Mouse (Mus musculus) hindbrain, embryonic 13.5 days (tissue): Measurements from ENCODE around the gene Lrmda. TPM values are rescaled to one million over a fixed set of nuclear protein-coding genes. Genes with fewer than 3 reads are reported as not detected.
A peak's percentile ranks its signal among the peaks of the same experiment; 100 is the strongest.

Experiments
- ATAC-seq: fragments of 200-750 bp; cut with Nextera tagmentation; 2 replicates; pipeline ENCODE4 v1.8.0; 2017; ENCODE audit warnings: moderate TSS enrichment; ENCODE audit not compliant: low FRiP score
- H3K27ac ChIP-seq: fragments of 300-500 bp; sonication (generic); 2 replicates; pipeline ENCODE4 v1.5.1; 2015; ENCODE audit warnings: inconsistent platforms, mild to moderate bottlenecking, moderate library complexity
- H3K27me3 ChIP-seq: fragments of 300-500 bp; sonication (generic); 2 replicates; pipeline ENCODE4 v1.6.1; 2015; ENCODE audit warnings: mild to moderate bottlenecking, inconsistent platforms
- H3K36me3 ChIP-seq: fragments of 300-500 bp; sonication (generic); 2 replicates; pipeline ENCODE4 v1.6.1; 2015; ENCODE audit warnings: mild to moderate bottlenecking, inconsistent platforms
- H3K4me1 ChIP-seq: fragments of 300-500 bp; sonication (generic); replicated peaks from 2 replicates; pipeline ENCODE4 v1.6.1; 2015; ENCODE audit warnings: inconsistent platforms
- H3K4me2 ChIP-seq: fragments of 300-500 bp; sonication (generic); 2 replicates; pipeline ENCODE4 v1.6.1; 2015; ENCODE audit warnings: inconsistent platforms, mild to moderate bottlenecking, moderate library complexity
- H3K4me3 ChIP-seq: fragments of 300-500 bp; sonication (generic); 2 replicates; pipeline ENCODE4 v1.5.1; 2015; ENCODE audit warnings: mild to moderate bottlenecking, inconsistent platforms
- H3K9ac ChIP-seq: fragments of 300-500 bp; sonication (generic); 2 replicates; pipeline ENCODE4 v1.6.1; 2015; ENCODE audit warnings: mild to moderate bottlenecking, inconsistent platforms
- H3K9me3 ChIP-seq: fragments of 300-500 bp; sonication (generic); 2 replicates; pipeline ENCODE4 v1.6.1; 2016; ENCODE audit warnings: inconsistent platforms
- WGBS: fragments of 180-500 bp; shearing (Covaris S2); methylation state at CpG from one replicate; pipeline ENCODE4 v1.1.7; 2015; 5-methylcytosine and 5-hydroxymethylcytosine counted together
- polyA plus RNA-seq: library from polyadenylated mRNA; unstranded; fragments of >200 nt; fragmentation: Nextera tagmentation; extraction: Ambion mirVana; gene quantifications from 2 replicates; pipeline ENCODE4 v1.2.1, GENCODE M21; 2015

The Lrmda gene
- polyA plus RNA-seq, 1 experiment from 2014 or later, result 0.16 TPM

DNA sequence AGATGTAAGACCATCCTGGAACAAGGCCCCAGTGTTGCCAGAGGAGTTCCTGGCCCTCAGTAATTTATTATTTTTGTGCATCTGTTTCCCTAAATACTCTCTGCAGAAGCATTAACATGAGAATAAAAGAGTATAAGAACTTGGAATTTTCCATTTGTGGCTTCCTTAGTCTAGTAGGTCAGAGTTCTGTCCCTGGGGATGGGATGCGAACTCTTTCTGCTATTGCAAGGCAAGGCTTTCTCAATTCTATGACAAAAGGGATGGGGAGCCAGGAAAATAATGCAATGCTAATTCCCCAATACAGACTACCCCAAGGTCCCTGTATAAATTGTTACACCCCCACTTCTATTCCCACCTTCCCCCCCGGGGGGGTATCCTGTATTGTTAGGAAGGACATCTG lies 829.6 kb downstream of the Lrmda start:
- H3K4me2 ChIP-seq, result no peak overlapping the region
- no peak overlapping the region for H3K9ac ChIP-seq
- no peaks in the 10 kb centered on the region for H3K36me3 ChIP-seq
- no peak overlapping the region for H3K27ac ChIP-seq
- no peaks in the 10 kb centered on the region for H3K27me3 ChIP-seq
- no peaks in the 10 kb centered on the region for H3K9me3 ChIP-seq
- ATAC-seq, result no peak
- WGBS, result 74% methylated on average over 2 of the region's 2 CpGs
- H3K4me3 ChIP-seq, result no peak overlapping the region
- no peaks in the 10 kb centered on the region for H3K4me1 ChIP-seq

- Histone ChIP-seq H3K4me3 (no peak overlapping the region), H3K9me3 (no peaks in the 10 kb centered on the region), H3K9ac (no peak overlapping the region), H3K27ac (no peak overlapping the region), H3K27me3 (no peaks in the 10 kb centered on the region), H3K36me3 (no peaks in the 10 kb centered on the region), H3K4me2 (no peak overlapping the region), H3K4me1 (0 out of 2 replicates have a peak, but pooled peaks cover 8% of the 10 kb centered on the region)
- 20% methylated on average over 4 of the region's 4 CpGs for WGBS
- ATAC-seq, result no peak
Observed at GRCm38 (mm10) chr14:22860631-22861030, 841.1 kb downstream of the Lrmda start.

GRCm38 (mm10) chr14:22864132-22864531 lies 844.6 kb downstream of the Lrmda start:
- H3K27ac ChIP-seq, result no peak overlapping the region
- no peak overlapping the region for H3K4me3 ChIP-seq
- 49% methylated on average over 7 of the region's 7 CpGs for whole genome bisulfite sequencing
- no peak overlapping the region for H3K9ac ChIP-seq
- 0 out of 2 replicates have a peak, but pooled peaks cover 8% of the 10 kb centered on the region for H3K4me1 ChIP-seq
- no peaks in the 10 kb centered on the region for H3K9me3 ChIP-seq
- no peak overlapping the region for H3K4me2 ChIP-seq
- H3K27me3 ChIP-seq, result no peaks in the 10 kb centered on the region
- H3K36me3 ChIP-seq, result no peaks in the 10 kb centered on the region
- no peak for ATAC-seq

- H3K9ac ChIP-seq, result no peak overlapping the region
- no peaks in the 10 kb centered on the region for H3K4me1 ChIP-seq
- no peaks in the 10 kb centered on the region for H3K9me3 ChIP-seq
- H3K4me2 ChIP-seq, result no peak overlapping the region
- no peak overlapping the region for H3K4me3 ChIP-seq
- H3K27me3 ChIP-seq, result no peaks in the 10 kb centered on the region
- WGBS, result 76% methylated on average over 3 of the region's 3 CpGs
- H3K36me3 ChIP-seq, result no peaks in the 10 kb centered on the region
- ATAC-seq, result no peak
- H3K27ac ChIP-seq, result no peak overlapping the region
Observed at GRCm38 (mm10) chr14:22874584-22874983, 855.1 kb downstream of the Lrmda start.

DNA sequence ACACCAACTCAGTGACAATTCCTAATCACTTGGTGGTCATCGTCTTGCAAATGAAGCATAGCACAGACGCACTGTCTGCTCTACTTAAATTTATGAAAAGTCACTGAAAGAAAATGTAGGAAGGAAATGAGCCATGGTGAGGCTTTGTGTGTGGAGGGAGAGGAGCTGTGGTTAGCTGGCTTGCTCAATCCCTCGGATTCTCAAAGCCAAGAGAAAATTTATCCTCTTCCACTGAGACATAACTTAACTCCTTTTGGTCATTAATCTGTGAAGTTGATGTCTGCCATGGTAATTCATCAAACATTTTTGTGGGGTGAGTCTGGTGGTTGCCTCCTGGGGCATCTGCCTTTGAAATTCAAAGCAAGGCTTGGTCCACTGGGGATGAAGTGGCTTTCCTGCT lies 867.7 kb downstream of the Lrmda start:
- Histone ChIP-seq H3K36me3 (no peaks in the 10 kb centered on the region), H3K4me2 (no peak overlapping the region), H3K4me3 (no peak overlapping the region), H3K4me1 (no peaks in the 10 kb centered on the region), H3K27me3 (no peaks in the 10 kb centered on the region), H3K9ac (no peak overlapping the region), H3K27ac (no peak overlapping the region), H3K9me3 (no peaks in the 10 kb centered on the region)
- no peak for ATAC-seq
- WGBS, result 67% methylated on average over 3 of the region's 3 CpGs

DNA sequence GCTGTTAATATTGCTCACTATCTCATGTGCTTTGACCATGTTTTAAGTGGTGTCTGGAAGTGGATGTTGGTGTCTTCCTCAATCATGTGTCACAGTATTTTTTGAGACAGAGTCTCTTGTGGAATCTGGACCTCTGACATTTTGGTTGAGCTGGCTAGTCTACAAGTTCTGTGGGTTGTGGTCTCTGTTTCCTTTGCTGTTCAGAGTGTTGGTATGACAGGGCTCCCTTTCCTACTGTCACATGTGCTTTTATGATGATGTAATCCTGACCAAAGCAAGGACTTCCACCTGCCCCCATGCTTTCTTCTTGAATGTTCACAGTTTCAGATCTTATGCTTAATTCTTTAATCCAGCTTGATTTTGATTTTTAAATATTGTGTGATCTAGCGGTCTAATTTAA lies 879.8 kb downstream of the Lrmda start:
- Histone ChIP-seq H3K9ac (no peak overlapping the region), H3K27ac (no peak overlapping the region), H3K36me3 (no peaks in the 10 kb centered on the region), H3K4me3 (no peak overlapping the region), H3K4me2 (no peak overlapping the region), H3K4me1 (no peaks in the 10 kb centered on the region), H3K27me3 (no peaks in the 10 kb centered on the region), H3K9me3 (no peaks in the 10 kb centered on the region)
- WGBS, result 94% methylated on average over 1 of the region's 1 CpGs
- ATAC-seq, result no peak

DNA sequence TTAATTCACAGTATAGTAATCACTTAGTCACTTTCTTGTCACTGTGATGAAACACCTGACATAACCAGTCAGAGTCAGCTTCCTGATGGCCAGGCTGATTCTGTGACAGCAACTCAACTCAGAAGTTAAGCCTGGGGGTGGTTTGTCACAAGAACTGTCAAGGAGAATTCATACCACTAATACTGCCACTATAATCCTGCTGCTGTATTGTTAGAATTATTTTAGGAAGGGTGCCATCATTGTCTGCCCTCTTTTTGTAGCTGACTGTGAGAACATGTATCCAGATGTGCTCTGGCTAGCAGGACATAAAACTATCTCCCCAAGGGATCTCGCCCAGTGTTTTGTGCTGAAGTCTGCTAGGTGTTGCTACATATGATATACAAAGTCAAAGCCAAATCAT lies 882.6 kb downstream of the Lrmda start:
- H3K27ac ChIP-seq, result no peak overlapping the region
- H3K9ac ChIP-seq, result no peak overlapping the region
- no peak overlapping the region for H3K4me2 ChIP-seq
- peaks cover 16% of the 10 kb centered on the region for H3K4me1 ChIP-seq
- no peaks in the 10 kb centered on the region for H3K9me3 ChIP-seq
- H3K4me3 ChIP-seq, result no peak overlapping the region
- ATAC-seq, result no peak
- H3K36me3 ChIP-seq, result no peaks in the 10 kb centered on the region
- 96% methylated on average over 1 of the region's 1 CpGs for WGBS
- 0 out of 2 replicates have a peak, but pooled peaks cover 3% of the 10 kb centered on the region for H3K27me3 ChIP-seq

DNA sequence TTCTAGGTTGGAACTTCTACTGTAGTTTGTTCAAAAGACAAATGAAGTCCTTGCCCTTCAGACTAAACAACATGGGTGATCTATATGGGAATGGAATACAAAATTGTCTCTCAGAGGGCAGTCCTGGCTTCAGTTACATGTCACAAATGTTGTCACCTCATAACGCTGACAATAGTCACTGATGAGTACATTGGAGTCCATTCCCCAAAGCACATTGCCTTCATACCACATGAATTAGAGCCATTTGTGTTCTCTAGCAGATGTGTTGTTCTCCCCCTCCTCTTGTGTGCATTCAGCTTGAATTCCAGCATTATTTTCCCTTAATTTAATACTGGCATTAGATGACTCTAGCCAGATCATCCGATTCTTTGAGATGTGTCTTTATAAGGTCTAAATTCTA lies 883.4 kb downstream of the Lrmda start:
- H3K36me3 ChIP-seq, result no peaks in the 10 kb centered on the region
- no peak overlapping the region for H3K4me2 ChIP-seq
- ATAC-seq, result no peak
- H3K9ac ChIP-seq, result no peak overlapping the region
- no peak overlapping the region for H3K27ac ChIP-seq
- no peaks in the 10 kb centered on the region for H3K9me3 ChIP-seq
- H3K27me3 ChIP-seq, result 0 out of 2 replicates have a peak, but pooled peaks cover 3% of the 10 kb centered on the region
- 94% methylated on average over 2 of the region's 2 CpGs for WGBS
- no peak overlapping the region for H3K4me3 ChIP-seq
- peaks cover 21% of the 10 kb centered on the region for H3K4me1 ChIP-seq

DNA sequence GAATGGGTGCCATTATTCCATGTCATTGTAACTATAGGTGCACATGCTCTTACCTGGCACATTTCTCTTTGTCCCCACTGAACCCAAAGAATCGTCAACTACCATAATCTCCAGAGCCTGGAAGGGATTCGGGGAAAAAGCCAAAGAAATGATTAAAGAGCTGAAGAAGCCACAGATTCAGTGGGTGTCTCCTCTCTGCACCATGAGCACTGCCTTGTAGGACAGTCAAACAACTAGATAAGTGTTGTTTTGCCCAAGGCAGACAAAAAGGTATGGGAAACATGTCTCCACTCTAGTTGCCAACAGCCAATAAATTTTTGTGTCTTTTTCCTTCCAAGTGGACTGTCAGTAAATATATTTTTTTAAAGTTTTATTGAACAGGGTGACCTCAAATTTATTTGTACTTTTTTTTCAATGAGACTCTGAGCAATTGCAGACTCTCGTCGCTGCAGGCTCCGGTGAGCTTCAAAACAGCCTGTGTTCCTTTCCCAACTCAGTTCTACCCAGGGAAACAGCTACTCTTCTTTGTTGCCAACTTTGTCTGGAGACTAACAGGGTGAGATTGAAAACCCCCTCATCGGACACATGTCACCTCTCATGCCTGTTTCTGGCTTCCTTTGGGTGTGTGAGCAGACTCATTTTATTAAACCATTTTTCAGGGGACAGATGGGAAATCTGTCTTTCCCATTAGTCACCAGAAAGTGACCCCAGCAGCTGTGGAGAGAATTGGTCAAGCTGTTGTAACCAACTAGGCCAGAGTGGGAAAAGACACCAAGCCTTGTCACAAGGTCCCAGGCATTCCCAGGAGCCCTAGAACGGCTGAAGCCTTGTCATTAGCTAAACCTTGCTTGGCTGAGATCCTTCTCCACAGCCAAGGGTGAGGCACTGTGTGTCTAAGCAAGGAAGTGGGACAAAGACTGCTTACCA lies 886.5 kb downstream of the Lrmda start:
- no peak overlapping the region for H3K4me3 ChIP-seq
- peak overlapping the region; percentile 36 for H3K27ac ChIP-seq
- H3K4me2 ChIP-seq, result no peak overlapping the region
- peaks cover 23% of the 10 kb centered on the region for H3K4me1 ChIP-seq
- H3K27me3 ChIP-seq, result peaks cover 8% of the 10 kb centered on the region; the same call in 1 of the 2 replicates
- peak; percentile 65; the same call in 1 of the 2 replicates for ATAC-seq
- H3K9ac ChIP-seq, result no peak overlapping the region
- H3K36me3 ChIP-seq, result no peaks in the 10 kb centered on the region
- no peaks in the 10 kb centered on the region for H3K9me3 ChIP-seq
- 69% methylated on average over 7 of the region's 7 CpGs for WGBS

DNA sequence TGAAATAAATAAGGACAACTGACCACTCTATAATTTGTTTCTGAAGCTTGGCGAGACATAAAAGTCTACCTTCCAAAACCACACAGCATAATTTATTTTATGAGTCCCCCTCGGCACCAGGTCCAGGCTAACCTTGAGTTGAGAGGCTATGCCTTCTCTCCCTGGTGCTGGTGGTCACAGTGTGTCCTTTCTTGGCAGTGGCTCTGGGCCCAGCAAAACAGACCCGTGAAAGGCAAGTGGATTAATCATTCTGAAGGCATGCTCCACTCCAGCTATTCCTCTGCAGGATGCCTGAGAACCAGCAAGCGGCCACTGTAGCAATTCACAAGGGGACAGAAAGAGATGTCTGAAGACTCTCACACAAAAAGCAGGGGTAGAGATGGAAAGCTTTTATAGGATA lies 887.2 kb downstream of the Lrmda start:
- Histone ChIP-seq H3K36me3 (no peaks in the 10 kb centered on the region), H3K27me3 (peaks cover 8% of the 10 kb centered on the region; the same call in 1 of the 2 replicates), H3K4me1 (peaks cover 23% of the 10 kb centered on the region), H3K9me3 (no peaks in the 10 kb centered on the region), H3K9ac (no peak overlapping the region), H3K4me3 (no peak overlapping the region), H3K4me2 (no peak overlapping the region), H3K27ac (peak overlapping the region; percentile 36)
- peak; percentile 57 for ATAC-seq
- 38% methylated on average over 4 of the region's 4 CpGs for WGBS

DNA sequence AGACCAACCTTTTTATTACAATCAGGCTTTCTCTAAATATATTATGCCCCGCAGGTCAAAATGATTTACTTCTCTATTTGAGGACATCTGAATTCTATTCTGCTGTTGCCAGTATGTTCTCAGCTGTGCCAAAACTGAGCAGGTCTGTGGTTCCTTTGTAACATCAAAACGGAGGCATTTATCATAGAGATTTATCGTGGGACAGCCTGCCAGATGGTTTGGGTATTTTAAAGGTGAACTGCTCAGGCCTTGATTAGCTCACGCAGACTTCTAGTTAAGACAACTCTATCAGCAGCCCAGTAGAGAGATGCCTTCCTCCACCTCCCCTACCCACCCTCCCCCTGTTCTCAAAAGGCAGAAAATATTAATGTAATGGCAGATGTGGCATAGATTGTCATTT lies 887.7 kb downstream of the Lrmda start:
- Histone ChIP-seq H3K9me3 (no peaks in the 10 kb centered on the region), H3K27me3 (peaks cover 8% of the 10 kb centered on the region; the same call in 1 of the 2 replicates), H3K4me1 (peaks cover 23% of the 10 kb centered on the region), H3K4me2 (no peak overlapping the region), H3K4me3 (no peak overlapping the region), H3K27ac (peak overlapping the region; percentile 36; the same call in 1 of the 2 replicates), H3K36me3 (no peaks in the 10 kb centered on the region), H3K9ac (no peak overlapping the region)
- ATAC-seq, result 0 out of 2 replicates have a peak, but pooled peaks have one; percentile 38
- 35% methylated on average over 4 of the region's 4 CpGs for WGBS

- Histone ChIP-seq H3K4me3 (no peak overlapping the region), H3K27ac (no peak overlapping the region), H3K27me3 (peaks cover 8% of the 10 kb centered on the region; the same call in 1 of the 2 replicates), H3K9ac (no peak overlapping the region), H3K9me3 (no peaks in the 10 kb centered on the region), H3K4me1 (peaks cover 23% of the 10 kb centered on the region), H3K36me3 (no peaks in the 10 kb centered on the region), H3K4me2 (no peak overlapping the region)
- no peak for ATAC-seq
- WGBS, result 73% methylated on average over 2 of the region's 2 CpGs
Observed at GRCm38 (mm10) chr14:22908006-22908405, 888.5 kb downstream of the Lrmda start.

GRCm38 (mm10) chr14:22915463-22915862 lies 896.0 kb downstream of the Lrmda start:
- 96% methylated on average over 3 of the region's 3 CpGs for WGBS
- Histone ChIP-seq H3K36me3 (no peaks in the 10 kb centered on the region), H3K4me3 (no peak overlapping the region), H3K4me1 (no peaks in the 10 kb centered on the region), H3K27me3 (no peaks in the 10 kb centered on the region), H3K9me3 (no peaks in the 10 kb centered on the region), H3K4me2 (no peak overlapping the region), H3K27ac (no peak overlapping the region), H3K9ac (no peak overlapping the region)
- ATAC-seq, result no peak
